ENCODE assay signal across 9 mouse cellular contexts in the genomic region with DNA sequence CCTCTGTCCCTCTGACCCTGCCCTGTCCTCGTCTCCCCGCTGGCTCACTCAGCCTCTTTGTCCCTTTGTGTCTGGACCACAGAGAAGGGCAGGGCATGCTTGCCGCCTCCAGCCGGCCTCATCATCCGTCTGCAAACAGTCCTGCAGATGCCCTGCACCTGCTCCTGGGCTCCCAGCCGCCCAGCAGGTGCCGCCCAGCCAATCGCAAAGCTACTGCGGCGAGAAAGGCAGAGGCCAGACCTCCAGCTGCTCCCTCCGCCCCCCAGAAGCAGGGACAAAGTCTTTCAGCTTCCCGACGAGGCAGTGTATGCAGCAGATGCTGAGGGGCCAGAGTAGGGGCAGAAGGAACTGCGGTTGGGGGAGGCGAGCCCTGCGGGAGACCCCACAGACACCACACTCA. TPM values are rescaled to one million over a fixed set of nuclear protein-coding genes. Genes with fewer than 3 reads are reported as not detected.
DNase-seq lines count a peak whose midpoint lies in the region; ATAC-seq and TF ChIP-seq lines count a peak whose summit lies in the region.
"Had no signal": no experiment of that assay in that cellular context is flagged by ENCODE, and none has a peak within 500 bp of the region (broad histone marks: within the 10 kb centered on the region; RNA-seq: fewer than 3 reads in every experiment).

No protein-coding gene starts in this region.

- TF ChIP-seq CTCF in E14TG2a.4 (conservative IDR thresholded peaks at IDR 0.05; ENCODE audit: low read length) = no peak
- no peak for TF ChIP-seq CTCF in midbrain, postnatal 0 days (IDR thresholded peaks at IDR 0.05)

- H3K27ac ChIP-seq in hindbrain, embryonic 13.5 days = peak overlapping the region; percentile 94
- peak overlapping the region; percentile 87 for H3K27ac ChIP-seq in midbrain, postnatal 0 days (ENCODE audit: low read depth, low read length)
- H3K27ac ChIP-seq: liver, embryonic 14.5 days had no signal

- 2% methylated on average over 16 of the region's 16 CpGs for WGBS in hindbrain, embryonic 13.5 days
- 3% methylated on average over 16 of the region's 16 CpGs for WGBS in midbrain, postnatal 0 days

- H3K9ac ChIP-seq in hindbrain, embryonic 13.5 days = peak overlapping the region; percentile 67
- peak overlapping the region; percentile 60 for H3K9ac ChIP-seq in midbrain, postnatal 0 days (replicated peaks; ENCODE audit: low read length, poor library complexity, severe bottlenecking)
- H3K9ac ChIP-seq: liver, embryonic 14.5 days had no signal

- H3K27me3 ChIP-seq in E14TG2a.4 (ENCODE audit: insufficient read depth, low read length) = peaks cover 29% of the 10 kb centered on the region
- H3K27me3 ChIP-seq in hindbrain, embryonic 13.5 days = no peaks in the 10 kb centered on the region
- no peaks in the 10 kb centered on the region for H3K27me3 ChIP-seq in midbrain, postnatal 0 days (ENCODE audit: insufficient read depth, low read length)

- peaks cover 43% of the 10 kb centered on the region for H3K4me1 ChIP-seq in E14TG2a.4 (replicated peaks; ENCODE audit: low read depth, low read length)
- H3K4me1 ChIP-seq in hindbrain, embryonic 13.5 days (replicated peaks) = peaks cover 49% of the 10 kb centered on the region
- peaks cover 10% of the 10 kb centered on the region; the same call in 1 of the 2 replicates for H3K4me1 ChIP-seq in midbrain, postnatal 0 days (ENCODE audit: insufficient read depth, low read length)

- intact Hi-C loops in gastrocnemius, postnatal 14 days (cut with DNase I; ENCODE audit: low total_unique reads) = no loop called here

- DNase-seq in embryo, embryonic 10.5 days (ENCODE audit: low spot score) = peak; percentile 84
- peak; percentile 83 for DNase-seq in midbrain, postnatal 0 days (ENCODE audit: low spot score)
- DNase-seq in frontal cortex, postnatal 36 days (ENCODE audit: low spot score in 2 of 2) = no peak
- DNase-seq in spleen, adult 12 weeks (ENCODE audit: low spot score) = no peak
- DNase-seq in spleen, postnatal 10 days (ENCODE audit: low spot score in 2 of 2) = no peak
- no peak for DNase-seq in gastrocnemius, postnatal 14 days

- peaks cover 9% of the 10 kb centered on the region for H3K9me3 ChIP-seq in E14TG2a.4 (ENCODE audit: low read length)
- no peaks in the 10 kb centered on the region for H3K9me3 ChIP-seq in hindbrain, embryonic 13.5 days
- H3K9me3 ChIP-seq in midbrain, postnatal 0 days (ENCODE audit: low read length) = no peaks in the 10 kb centered on the region

- peak; percentile 64 for ATAC-seq in hindbrain, embryonic 13.5 days (ENCODE audit: low FRiP score)
- peak; percentile 78 for ATAC-seq in midbrain, postnatal 0 days (ENCODE audit: low FRiP score)

- H3K4me3 ChIP-seq in E14TG2a.4 (replicated peaks; ENCODE audit: low read length) = peak overlapping the region; percentile 67
- H3K4me3 ChIP-seq in hindbrain, embryonic 13.5 days = peak overlapping the region; percentile 13
- peak overlapping the region; percentile 10; the same call in 1 of the 2 replicates for H3K4me3 ChIP-seq in midbrain, postnatal 0 days (ENCODE audit: low read depth, low read length)

- peak overlapping the region; percentile 44 for H3K4me2 ChIP-seq in hindbrain, embryonic 13.5 days
- peak overlapping the region; percentile 45 for H3K4me2 ChIP-seq in midbrain, postnatal 0 days (ENCODE audit: low read depth, low read length, poor library complexity, severe bottlenecking)

- H3K36me3 ChIP-seq in E14TG2a.4 (ENCODE audit: insufficient read depth, low read length) = no peaks in the 10 kb centered on the region
- H3K36me3 ChIP-seq in hindbrain, embryonic 13.5 days = no peaks in the 10 kb centered on the region
- H3K36me3 ChIP-seq in midbrain, postnatal 0 days (ENCODE audit: insufficient read depth, low read length) = no peaks in the 10 kb centered on the region

RNA-seq across cellular contexts. Expression of gene Cryba4, which starts 14.9 kb away (rescaled TPM):
- polyA plus RNA-seq in hindbrain, embryonic 13.5 days (2015; fragmentation: Nextera tagmentation; extraction: Ambion mirVana) = 1.9 and 3.3 TPM in 2 replicates
- total RNA-seq in midbrain, postnatal 0 days (2014; rRNA removed) = 1.6 and 2.4 TPM in 2 replicates
- polyA plus RNA-seq in midbrain, postnatal 0 days (2015; fragmentation: Nextera tagmentation; extraction: Ambion mirVana) = 2.5 and 2.9 TPM in 2 replicates
- under 1 TPM; 0.42 to 0.68 TPM for total RNA-seq in gastrocnemius, postnatal 14 days (2021)

RNA-seq across cellular contexts. Expression of gene Crybb1, which starts 18.2 kb away (rescaled TPM):
- polyA plus RNA-seq in hindbrain, embryonic 13.5 days (2015; fragmentation: Nextera tagmentation; extraction: Ambion mirVana) = 5.2 and 5.5 TPM in 2 replicates
- 7.2 and 11.5 TPM in 2 replicates for total RNA-seq in midbrain, postnatal 0 days (2014; rRNA removed)
- polyA plus RNA-seq in midbrain, postnatal 0 days (2015; fragmentation: Nextera tagmentation; extraction: Ambion mirVana) = 13.1 and 13.2 TPM in 2 replicates
- 1 to 10 TPM; 1.9 to 2.0 TPM for total RNA-seq in gastrocnemius, postnatal 14 days (2021)

RNA-seq across cellular contexts. Expression of gene Tpst2, which starts 39.1 kb away (rescaled TPM):
- polyA plus RNA-seq in hindbrain, embryonic 13.5 days (2015; fragmentation: Nextera tagmentation; extraction: Ambion mirVana) = 26.9 and 30.0 TPM in 2 replicates
- total RNA-seq in midbrain, postnatal 0 days (2014; rRNA removed) = 37.3 and 41.1 TPM in 2 replicates
- 37.1 and 37.8 TPM in 2 replicates for polyA plus RNA-seq in midbrain, postnatal 0 days (2015; fragmentation: Nextera tagmentation; extraction: Ambion mirVana)
- 10 to 100 TPM; 17.4 to 23.4 TPM for total RNA-seq in gastrocnemius, postnatal 14 days (2021)

Comparison
In these comparisons a context has a peak if more than half of its experiments do, and no peak if none do; other contexts are left out.
1. H3K4me3 ChIP-seq: peak in every context shown above with its lines; median percentile 67 in E14TG2a.4; 13 in hindbrain, embryonic 13.5 days; 10 in midbrain, postnatal 0 days.
2. DNase-seq: peak in embryo, embryonic 10.5 days (single experiment) and midbrain, postnatal 0 days (single experiment); none in frontal cortex, postnatal 36 days (0 of 2), spleen, adult 12 weeks (single experiment), spleen, postnatal 10 days (0 of 2) and gastrocnemius, postnatal 14 days (single experiment).